ENCODE assay signal across 17 mouse cellular contexts in the genomic region with DNA sequence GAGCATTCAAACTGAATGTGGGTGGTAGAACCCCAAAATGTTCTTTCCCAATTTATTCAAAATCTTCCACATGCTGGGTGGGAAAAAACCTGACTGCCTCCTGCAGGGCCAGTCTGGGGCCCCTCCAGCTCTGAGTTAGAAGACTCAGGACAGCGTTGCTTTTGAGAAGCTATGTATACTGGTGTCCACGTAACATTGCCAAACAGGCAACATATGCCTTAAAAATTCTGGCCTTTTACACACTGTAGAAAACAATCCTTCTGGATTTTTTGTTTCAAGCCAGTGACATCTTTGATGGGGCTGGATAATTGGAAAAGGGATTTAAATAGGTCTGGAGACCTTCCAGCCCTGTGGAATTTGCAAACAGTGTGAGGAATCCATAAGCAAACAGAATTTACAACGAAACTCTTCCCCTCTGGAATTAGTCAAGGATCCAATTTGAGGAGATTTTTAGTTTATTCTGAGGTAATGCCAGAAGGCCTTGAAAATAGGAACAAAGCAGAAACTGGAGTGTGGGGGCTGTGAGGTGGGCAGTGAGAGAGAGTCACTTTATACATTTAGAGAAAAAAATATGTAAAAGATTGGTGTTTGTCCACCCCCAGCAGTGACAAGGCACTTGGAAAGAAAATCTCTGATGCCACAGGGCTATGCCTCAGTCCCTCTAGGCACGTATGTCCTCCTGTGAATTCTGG.
DNase-seq lines count a peak whose midpoint lies in the region; TF ChIP-seq lines count a peak whose summit lies in the region.
"Had no signal": no experiment of that assay in that cellular context is flagged by ENCODE, and none has a peak within 500 bp of the region (broad histone marks: within the 10 kb centered on the region; RNA-seq: fewer than 3 reads in every experiment).

No protein-coding gene starts in this region.

- DNase-seq in layer of hippocampus, postnatal 36 days = peak; percentile 7 to 11
- DNase-seq in layer of hippocampus, adult 9-10 months (ENCODE audit: low spot score) = no peak
- DNase-seq in brain, adult 2 months (ENCODE audit: low read depth, low spot score) = peak; percentile 76
- peak; percentile 27 to 31 for DNase-seq in right cerebral cortex, postnatal 10 days (ENCODE audit: low spot score in 2 of 2)
- DNase-seq in cerebellum, adult 18-20 months = no peak
- DNase-seq in cerebellum, adult 9-10 months = no peak
- DNase-seq: heart, postnatal 36 days; kidney, postnatal 10 days; lung, adult 18-20 months; lung, postnatal 36 days; thymus, postnatal 14 days had no signal

- no peak for TF ChIP-seq CTCF in cortical plate, adult 2 months (IDR thresholded peaks at IDR 0.05; ENCODE audit: extremely low read depth, insufficient read depth, low read length)

- H3K4me3 ChIP-seq in cortical plate, adult 2 months (ENCODE audit: insufficient read depth, low read length) = no peak overlapping the region
- H3K4me3 ChIP-seq: embryonic facial prominence, embryonic 13.5 days; heart, embryonic 13.5 days; midbrain, embryonic 10.5 days; myocyte; neural tube, embryonic 15.5 days had no signal

- H3K27ac ChIP-seq in cortical plate, adult 2 months (ENCODE audit: insufficient read depth, low read length) = peak overlapping the region; percentile 84
- H3K27ac ChIP-seq: embryonic facial prominence, embryonic 13.5 days; heart, embryonic 13.5 days; midbrain, embryonic 10.5 days; neural tube, embryonic 15.5 days had no signal

- no peak for TF ChIP-seq POLR2A in cortical plate, adult 2 months (IDR thresholded peaks at IDR 0.05; ENCODE audit: extremely low read depth, insufficient read depth, low read length)

- H3K4me1 ChIP-seq in cortical plate, adult 2 months (ENCODE audit: control insufficient read depth, insufficient read depth, low read length) = peaks cover 2% of the 10 kb centered on the region; the same call in 1 of the 2 replicates
- H3K4me1 ChIP-seq: heart, embryonic 13.5 days; midbrain, embryonic 10.5 days; neural tube, embryonic 15.5 days had no signal

Comparison
In these comparisons a context has a peak if more than half of its experiments do, and no peak if none do; other contexts are left out.
1. DNase-seq: peak in layer of hippocampus, postnatal 36 days (2 of 2), brain, adult 2 months (single experiment) and right cerebral cortex, postnatal 10 days (2 of 2); none in layer of hippocampus, adult 9-10 months (single experiment), cerebellum, adult 18-20 months (0 of 2) and cerebellum, adult 9-10 months (single experiment).